Mouse (Mus musculus) kidney, adult 9 months (tissue): ENCODE measurements around the gene Ccdc115.

Experiments
- DNase-seq: peaks from one replicate; pipeline ENCODE4 v3.0.0; 2022

Gene Ccdc115

GRCm38 (mm10) chr1:34439215-34439960 is at the start of gene Ccdc115, which contains the start of gene Imp4:
TSS of gene Ccdc115 (minus strand) at chr1:34439672.
TSS of gene Imp4 (plus strand) at chr1:34439851.
- peak; percentile 98 for DNase-seq

GRCm38 (mm10) chr1:34487383-34487782 is 47.9 kb upstream of the Ccdc115 start:
- DNase-seq = no peak

GRCm38 (mm10) chr1:34485461-34486188 is 46.2 kb upstream of the Ccdc115 start:
- peak; percentile 52 for DNase-seq

DNA sequence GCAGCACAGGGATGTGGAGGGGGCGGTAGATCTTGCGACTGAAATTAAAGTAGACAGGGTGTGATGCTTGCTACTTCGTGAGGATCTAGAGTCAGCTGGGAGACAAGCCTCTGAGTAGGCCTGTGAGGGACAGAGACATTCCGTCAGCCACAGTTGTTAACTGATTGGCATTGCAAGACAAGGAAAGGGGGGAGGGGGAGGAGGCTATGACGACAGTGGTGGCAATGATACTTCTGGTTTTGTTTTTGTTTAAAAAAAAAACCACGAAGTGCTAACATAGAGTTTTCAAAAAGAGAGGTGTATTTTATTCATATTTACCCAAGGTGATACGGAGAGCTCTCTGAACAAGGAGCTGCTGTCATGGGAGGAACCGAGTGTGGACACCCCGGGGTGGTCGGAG is 45.0 kb upstream of the Ccdc115 start:
- no peak for DNase-seq

GRCm38 (mm10) chr1:34481920-34482669 is 42.6 kb upstream of the Ccdc115 start:
- DNase-seq = no peak

DNA sequence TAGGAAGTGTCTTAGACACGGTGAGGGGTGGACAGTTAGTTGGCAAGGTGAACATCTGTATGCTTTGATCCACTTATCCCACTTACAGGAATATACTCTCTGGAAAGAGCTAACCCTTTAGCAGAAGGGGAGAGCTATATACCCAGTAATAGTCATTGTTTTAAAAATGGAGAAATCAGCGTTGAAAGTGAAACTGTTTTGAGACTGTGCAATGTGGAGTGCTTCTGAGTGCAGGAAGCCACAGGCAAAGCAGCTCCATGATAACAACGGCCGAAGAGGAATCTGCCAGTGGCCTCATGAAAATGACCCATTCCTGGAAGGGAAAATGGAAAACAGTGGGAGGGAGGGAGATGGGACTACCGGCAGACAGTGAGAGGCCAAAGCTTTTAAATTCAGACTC is 41.3 kb upstream of the Ccdc115 start:
- DNase-seq = no peak

- no peak for DNase-seq
These were observed 39.6 kb upstream of the Ccdc115 start for GRCm38 (mm10) chr1:34478891-34479655.

- peak; percentile 38 for DNase-seq
These were observed 33.2 kb upstream of the Ccdc115 start for GRCm38 (mm10) chr1:34472427-34473300.

GRCm38 (mm10) chr1:34469801-34470200 is 30.3 kb upstream of the Ccdc115 start:
- no peak for DNase-seq

DNA sequence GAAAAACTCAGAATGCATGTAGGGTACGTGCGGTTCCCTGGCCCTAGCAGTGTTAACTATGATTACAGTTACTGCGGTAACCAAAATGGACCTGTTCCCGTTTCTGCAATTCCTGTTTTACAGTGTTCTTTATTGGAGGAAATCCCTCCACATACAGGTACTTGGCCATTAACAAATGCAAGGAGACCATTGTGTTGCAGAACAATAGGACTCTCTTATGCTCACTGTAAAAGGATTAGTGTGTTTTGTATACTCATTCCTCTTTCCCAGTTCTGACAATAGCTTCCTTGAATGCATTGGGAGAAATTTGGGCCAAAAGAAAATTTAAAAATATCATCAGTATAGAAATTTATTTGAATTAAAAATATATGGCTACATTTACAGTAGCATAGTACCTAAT is 29.0 kb upstream of the Ccdc115 start:
- DNase-seq = no peak

DNA sequence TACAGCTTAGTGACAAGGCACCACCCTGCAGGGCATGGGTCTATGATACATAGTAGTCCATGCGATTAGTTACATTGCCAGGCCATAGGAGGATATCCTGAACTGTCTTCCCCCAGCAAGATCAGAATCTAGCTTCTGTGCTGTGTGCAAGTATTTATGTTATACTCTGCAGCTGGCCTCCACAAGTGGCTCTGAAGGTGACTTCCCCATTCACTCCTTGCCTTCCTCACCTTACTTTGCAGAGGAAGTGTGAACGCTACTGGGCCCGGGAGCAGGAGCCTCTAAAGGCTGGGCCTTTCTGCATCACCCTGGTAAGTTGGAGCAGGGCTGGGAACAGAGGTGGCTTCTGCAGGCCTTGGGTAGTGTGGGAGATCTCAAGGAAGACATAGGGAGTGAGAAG is 28.6 kb upstream of the Ccdc115 start:
- DNase-seq = no peak

- no peak for DNase-seq
These were observed 26.0 kb upstream of the Ccdc115 start for GRCm38 (mm10) chr1:34465445-34465844.

DNA sequence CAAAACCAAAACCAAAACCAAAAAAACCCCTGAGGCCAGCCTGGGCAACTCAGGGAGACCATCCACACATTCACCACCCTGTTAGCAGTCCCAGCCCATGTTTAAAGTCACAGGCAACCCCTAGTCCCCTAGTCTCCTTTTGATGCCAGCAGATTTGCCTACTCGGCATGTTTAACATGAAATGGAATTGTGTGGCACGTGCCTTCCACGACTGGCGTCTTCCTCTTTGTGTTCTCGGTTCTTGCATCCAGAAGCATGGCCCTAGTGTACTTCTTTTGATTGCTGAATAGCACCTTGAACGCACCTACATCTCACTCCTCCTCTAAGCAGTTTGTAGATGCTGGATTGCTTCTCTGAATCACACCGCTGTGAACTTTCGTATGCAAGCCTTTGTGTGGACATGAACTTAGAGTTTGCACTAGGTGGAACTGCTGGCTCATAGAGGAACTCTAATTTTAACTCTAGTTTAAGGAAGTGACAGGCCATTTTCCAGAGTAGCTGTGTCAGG is 24.9 kb upstream of the Ccdc115 start:
- no peak for DNase-seq

DNA sequence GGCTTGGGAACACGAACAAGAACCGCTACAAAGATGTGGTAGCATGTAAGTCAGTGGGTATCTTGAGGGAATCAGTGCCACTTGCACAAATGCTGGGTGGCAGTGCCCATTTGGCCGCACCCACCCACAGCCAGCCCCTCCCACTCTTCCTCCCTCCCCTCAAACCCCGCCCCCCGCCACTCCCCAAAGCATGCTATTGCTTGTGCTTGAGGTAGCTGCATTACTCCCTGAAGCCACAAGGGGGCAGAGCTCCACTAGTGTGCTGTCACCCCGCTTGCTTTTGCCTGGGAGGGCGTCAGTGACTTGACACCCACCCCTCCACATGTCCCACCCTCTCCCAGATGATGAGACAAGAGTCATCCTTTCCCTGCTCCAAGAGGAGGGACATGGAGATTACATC is 23.3 kb upstream of the Ccdc115 start:
- DNase-seq = peak; percentile 49

GRCm38 (mm10) chr1:34460061-34460441 is 20.6 kb upstream of the Ccdc115 start:
- DNase-seq = no peak

- DNase-seq = peak; percentile 96
These were observed 20.0 kb upstream of the Ccdc115 start, which contains the start of gene Ptpn18 for GRCm38 (mm10) chr1:34459284-34460060. TSS of gene Ptpn18 (plus strand) at chr1:34459762.

GRCm38 (mm10) chr1:34458431-34458830 is 19.0 kb upstream of the Ccdc115 start:
- DNase-seq = no peak

DNA sequence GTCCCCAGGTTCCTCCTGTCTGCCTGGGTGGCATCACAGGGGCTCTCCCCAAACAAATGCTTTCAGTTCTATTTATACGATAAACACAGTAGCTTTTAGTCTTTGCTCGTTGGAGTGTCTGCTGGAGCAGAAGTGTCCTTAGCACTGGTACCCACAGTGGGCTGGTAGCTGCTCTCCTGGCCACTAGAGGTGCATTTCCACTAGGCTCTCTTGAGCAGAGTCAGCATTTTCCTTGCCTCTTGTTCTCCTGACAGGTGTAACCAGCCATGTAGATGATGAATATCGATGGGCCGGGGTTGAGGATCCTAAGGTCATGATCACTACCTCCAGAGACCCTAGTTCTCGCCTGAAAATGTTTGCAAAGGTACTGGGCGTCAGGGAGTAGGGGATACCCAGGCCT is 3.7 kb upstream of the Ccdc115 start:
- DNase-seq = no peak

DNA sequence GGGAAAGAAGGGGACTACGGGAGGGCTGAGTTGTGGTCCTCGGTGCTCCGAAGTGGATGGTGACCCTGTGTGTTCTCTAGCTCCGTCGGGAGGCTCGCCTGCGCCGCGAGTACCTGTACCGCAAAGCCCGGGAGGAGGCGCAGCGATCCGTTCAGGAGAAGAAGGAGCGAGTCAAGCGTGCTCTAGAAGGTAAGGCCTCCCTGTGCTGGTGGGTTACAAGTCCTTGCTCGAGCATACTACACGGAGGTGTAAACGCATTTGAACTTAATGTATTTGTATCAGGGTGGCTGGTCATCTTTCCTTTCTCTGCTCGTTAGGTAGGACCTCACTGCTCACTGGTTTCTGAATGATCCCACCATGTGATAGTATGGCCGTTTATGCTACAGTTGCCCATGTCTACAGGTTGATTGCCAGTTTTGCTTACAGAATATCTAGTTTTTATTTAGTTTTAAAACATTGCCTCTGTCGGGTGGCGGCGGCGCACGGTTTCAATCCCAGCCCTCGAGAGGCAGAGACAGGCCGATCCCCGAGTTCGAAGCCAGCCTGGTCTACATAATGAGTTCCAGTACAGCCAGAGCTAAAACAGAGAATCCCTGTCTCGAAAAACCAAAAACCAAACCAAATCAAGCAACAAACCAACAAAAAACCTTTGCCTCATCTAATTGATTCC is 624 bp upstream of the Ccdc115 start:
- DNase-seq = no peak
